Mouse (Mus musculus) splenic B cell, adult 2 months (primary cell): ENCODE measurements around the gene 2300002M23Rik.
A peak's percentile ranks its signal among the peaks of the same experiment; 100 is the strongest.

Experiments used
- DNase-seq: peaks from one replicate; pipeline ENCODE4 v3.0.0-alpha.2; 2011; ENCODE audit warnings: low read depth, low spot score
- H3K27me3 ChIP-seq: 2 replicates; pipeline ENCODE4 v1.6.1; 2012; ENCODE audit warnings: mild to moderate bottlenecking, low read length, moderate library complexity, mixed read lengths; ENCODE audit not compliant: control insufficient read depth, poor library complexity, insufficient read depth, severe bottlenecking
- H3K36me3 ChIP-seq: 2 replicates; pipeline ENCODE4 v1.6.1; 2012; ENCODE audit warnings: mild to moderate bottlenecking, low read length, moderate library complexity, mixed read lengths; ENCODE audit not compliant: control insufficient read depth, poor library complexity, insufficient read depth, severe bottlenecking

The 2300002M23Rik gene

DNA sequence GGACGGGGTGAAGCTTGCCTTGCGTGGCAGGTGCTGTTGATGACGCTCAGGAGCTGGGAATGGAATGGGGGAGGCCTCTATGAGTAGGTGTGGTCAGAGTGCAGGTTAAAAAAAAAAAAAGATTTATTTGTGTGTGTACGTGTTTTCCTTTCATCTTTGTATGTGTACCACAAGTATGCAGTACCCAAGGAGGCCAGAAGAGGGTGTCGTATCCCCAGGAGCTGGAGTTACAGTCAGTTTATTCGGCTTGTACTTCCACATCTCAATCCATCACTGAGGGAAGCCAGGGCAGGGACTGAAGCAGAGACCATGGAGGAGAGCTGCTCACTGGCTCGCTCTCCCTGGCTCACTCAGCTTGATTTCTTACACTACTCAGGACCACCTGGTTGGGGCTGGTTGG lies 4.2 kb downstream of the 2300002M23Rik start:
- no peaks in the 10 kb centered on the region for H3K36me3 ChIP-seq

DNA sequence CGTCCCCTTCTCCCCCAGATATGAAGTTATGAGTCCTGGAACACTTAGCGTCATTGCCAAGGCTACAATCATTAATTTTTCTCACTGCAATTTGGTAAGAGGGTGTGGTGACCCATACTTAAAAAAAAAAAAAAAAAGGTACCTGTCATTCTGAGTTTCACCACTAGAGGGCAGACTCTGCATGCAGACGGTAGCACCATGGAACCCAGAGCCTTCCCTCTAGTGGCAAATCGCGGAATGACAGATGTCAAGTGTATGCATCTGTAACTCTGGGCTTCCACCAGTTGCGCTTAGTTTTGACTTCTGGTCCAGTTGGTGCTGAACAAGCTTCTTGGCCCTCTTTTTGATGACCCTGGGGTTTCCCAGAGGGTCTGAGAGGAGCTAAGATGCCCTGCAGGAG lies 11.0 kb downstream of the 2300002M23Rik start:
- DNase-seq = peak; percentile 94
- H3K36me3 ChIP-seq = no peaks in the 10 kb centered on the region
- H3K27me3 ChIP-seq = no peaks in the 10 kb centered on the region

More for the DNA sequence above, 4.2 kb downstream of the 2300002M23Rik start:
- no peaks in the 10 kb centered on the region for H3K27me3 ChIP-seq
- no peak for DNase-seq

DNA sequence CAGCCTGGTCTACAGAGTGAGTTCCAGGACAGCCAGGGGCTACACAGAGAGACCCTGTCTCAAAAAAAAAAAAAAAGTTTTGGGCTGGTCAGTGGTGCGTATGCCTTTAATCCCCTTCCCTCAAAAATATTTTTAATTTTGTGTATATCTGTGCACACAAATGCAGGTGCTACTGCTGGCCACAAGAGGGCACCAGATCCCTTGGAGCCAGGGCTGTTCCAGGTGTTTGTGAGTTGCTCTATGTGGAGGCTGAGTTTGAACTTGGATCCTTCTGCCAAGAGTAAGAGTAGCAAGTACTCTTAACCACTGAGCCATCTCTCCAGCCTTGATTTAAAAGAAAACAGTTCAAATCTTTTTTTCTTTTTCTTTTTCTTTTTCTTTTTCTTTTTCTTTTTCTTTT lies 15.7 kb downstream of the 2300002M23Rik start:
- no peaks in the 10 kb centered on the region for H3K36me3 ChIP-seq
- H3K27me3 ChIP-seq = no peaks in the 10 kb centered on the region
- peak; percentile 33 for DNase-seq

DNA sequence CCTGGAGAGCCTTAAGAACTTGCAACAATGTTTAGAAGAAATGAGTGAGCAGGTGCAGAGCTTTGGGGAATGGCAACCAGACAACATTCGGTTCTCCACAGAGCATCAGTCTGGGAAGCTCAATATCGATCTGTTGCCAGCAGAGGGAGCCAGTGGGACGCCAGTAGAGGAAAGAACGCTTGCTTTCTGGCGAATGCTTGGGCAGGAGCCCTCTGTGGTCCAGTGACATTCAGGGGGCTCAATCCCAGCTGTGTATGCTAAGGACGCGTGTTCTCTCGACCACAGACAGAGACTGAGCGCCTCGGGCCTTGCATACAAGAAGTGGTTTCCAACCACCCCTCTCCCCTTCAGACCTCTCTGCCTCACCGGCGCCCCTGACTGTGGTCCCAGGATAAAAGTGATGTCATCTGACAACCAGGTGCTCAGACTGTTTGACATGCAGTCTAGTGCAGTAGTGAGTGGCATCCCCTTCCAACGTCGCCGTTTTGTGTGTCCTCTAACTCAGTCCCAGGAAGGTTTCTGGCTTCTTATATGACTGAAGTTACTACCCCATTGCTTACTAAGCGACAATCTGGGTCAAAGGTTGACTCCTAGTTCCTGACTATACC lies 17.2 kb downstream of the 2300002M23Rik start:
- no peaks in the 10 kb centered on the region for H3K36me3 ChIP-seq
- H3K27me3 ChIP-seq = no peaks in the 10 kb centered on the region
- peak; percentile 77 for DNase-seq

DNA sequence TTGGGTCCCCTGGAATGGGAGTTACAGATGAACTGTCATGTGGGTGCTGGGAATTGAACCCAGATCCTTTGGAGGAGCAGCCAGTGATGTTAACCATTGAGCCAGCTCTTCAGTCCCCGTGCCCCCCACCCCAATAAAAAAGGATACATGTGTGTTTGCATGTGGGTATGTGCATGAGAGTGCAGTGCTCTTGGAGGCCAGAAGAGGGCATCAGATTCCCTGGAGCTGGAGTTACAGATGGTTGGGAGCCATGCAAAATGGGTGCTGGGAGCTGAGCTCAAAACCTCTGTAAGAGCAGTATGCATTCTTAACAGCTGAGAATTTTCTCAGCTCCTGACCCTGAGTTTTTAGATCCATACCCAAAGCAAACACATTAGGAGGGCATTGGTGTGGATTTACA lies 20.0 kb downstream of the 2300002M23Rik start:
- H3K36me3 ChIP-seq = no peaks in the 10 kb centered on the region
- DNase-seq = no peak
- no peaks in the 10 kb centered on the region for H3K27me3 ChIP-seq

DNA sequence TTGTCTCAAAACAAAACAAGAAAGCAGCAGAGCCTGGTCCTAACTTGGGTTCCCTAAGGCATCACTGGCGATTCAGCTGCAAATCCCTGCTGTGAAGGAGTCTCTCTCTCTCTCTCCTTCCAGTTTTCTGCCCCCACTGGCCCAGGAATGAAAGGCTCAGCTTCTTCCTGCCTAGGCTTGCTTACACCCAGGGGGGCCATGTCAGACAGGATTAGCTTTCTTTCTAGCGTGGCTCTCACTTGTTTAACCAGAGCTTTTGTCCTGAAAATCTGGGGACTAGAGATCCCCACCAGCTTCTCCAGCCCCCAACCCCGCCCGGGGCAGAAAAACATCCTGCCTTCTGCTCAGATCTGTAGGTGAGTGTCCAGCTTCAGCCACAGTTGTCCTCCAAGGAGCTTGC lies 21.1 kb downstream of the 2300002M23Rik start:
- no peak for DNase-seq
- H3K36me3 ChIP-seq = no peaks in the 10 kb centered on the region
- no peaks in the 10 kb centered on the region for H3K27me3 ChIP-seq

DNA sequence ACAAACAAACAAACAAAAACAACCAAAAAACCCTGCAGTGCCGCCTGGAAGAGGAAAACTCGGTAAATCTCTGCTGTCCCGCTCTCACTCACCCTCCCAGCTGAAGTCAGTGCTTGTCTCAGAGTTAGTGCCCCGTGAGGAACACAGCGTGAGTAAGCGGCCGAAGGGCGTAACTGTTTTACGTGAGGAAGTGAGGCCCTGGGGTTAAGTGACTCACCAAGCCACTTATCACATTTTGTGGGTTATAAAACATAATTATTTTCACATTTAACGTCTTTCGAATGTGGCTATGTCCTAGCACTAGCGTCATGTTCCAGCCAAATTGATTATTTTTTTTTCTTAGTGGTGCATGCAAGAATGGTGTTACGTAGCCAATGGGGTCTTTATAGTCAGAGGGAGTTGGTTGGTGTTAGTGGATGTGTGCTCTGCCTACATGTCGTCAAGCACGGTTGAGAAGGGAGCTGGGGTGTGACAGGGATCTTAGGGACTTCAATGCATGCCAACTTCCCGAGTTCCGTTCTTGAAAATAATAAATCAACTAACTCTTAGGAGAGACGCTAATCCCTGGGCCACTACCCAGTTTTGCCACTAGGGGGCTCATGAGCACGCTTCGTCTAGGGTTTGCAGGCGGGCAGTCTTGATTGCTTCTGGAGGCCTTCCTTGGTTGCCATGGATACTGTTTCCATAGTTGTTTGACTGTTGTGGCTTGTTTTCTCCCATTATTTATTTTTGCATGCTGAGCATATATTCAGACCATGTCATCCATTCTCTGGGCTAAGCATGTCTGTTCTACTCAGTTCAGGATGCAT lies 23.4 kb downstream of the 2300002M23Rik start:
- no peaks in the 10 kb centered on the region for H3K27me3 ChIP-seq
- peak; percentile 76 for DNase-seq
- no peaks in the 10 kb centered on the region for H3K36me3 ChIP-seq

DNA sequence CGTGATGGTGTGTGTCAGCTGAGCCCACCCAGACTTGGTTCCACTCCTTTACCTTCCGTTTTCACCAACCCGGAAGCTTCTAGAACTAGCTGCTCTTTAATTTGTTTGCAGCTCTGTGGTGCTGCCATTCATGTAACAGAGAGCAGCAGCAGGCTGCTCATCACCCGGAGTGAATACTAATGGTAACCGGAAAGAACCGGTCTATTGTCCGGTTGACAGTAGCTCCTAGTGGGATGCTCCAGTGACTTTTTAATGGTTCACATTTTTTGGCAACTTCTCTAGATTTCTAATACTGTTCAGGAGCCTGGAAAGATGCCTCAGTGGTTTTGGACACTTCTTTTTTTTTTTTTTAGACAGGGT lies 23.9 kb downstream of the 2300002M23Rik start:
- DNase-seq = no peak
- Histone ChIP-seq H3K27me3 (no peaks in the 10 kb centered on the region), H3K36me3 (no peaks in the 10 kb centered on the region)

DNA sequence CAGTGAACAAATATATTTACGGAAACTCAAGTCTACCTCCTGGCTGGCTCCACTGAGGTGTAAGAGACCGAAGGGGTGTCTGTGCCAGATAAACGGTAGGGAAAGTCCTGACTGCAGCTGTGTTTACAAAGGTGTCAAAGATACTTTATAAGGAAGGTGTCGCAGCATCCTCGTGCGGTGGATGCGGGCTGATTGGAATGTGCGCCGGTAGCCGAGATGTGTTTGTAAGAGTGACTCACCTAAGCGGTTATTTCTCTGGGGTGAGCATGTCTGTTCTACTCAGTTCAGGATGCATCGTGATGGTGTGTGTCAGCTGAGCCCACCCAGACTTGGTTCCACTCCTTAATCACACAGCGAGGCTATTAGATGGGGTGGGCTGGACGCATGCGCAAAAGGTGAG lies 24.5 kb downstream of the 2300002M23Rik start:
- H3K27me3 ChIP-seq = no peaks in the 10 kb centered on the region
- no peaks in the 10 kb centered on the region for H3K36me3 ChIP-seq
- no peak for DNase-seq

DNA sequence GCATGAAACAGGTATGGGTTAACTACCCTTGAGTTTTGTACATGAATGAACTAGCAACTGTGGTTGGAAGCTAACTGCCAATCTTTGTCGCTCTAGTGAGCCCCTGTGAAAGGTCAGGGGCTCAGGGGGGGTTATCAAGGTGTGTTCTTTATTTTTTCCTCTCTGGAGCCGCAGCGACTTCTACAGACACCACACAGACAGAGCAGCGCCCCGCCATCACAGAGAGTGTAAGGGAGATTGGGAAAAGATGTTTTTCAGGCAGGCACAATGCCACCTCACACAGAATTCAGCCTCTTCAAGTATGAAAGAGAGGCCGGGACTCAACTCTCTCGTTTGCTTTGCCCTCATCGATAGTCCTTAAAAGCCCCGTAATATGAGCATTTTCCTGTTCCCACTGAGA lies 24.9 kb downstream of the 2300002M23Rik start:
- Histone ChIP-seq H3K27me3 (no peaks in the 10 kb centered on the region), H3K36me3 (no peaks in the 10 kb centered on the region)
- no peak for DNase-seq

DNA sequence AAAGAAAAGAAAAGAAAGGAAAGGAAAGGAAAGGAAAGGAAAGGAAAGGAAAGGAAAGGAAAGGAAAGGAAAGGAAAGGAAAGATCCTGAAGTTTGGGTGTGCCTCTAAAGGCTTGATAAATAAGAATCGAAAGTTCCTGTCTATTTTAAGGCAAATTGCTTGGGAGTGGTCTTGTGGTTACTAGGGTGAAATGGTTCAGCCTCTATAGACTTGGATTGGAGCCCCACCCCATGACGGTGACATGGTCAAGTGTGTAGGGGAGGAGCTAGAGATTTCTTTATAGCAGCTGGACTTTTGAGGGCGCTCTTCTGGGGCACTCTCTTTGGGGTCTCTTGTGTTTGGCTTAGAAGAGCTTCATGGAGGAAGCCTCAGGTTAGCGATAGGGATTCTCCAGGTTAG lies 26.5 kb downstream of the 2300002M23Rik start:
- H3K27me3 ChIP-seq = no peaks in the 10 kb centered on the region
- DNase-seq = no peak

DNA sequence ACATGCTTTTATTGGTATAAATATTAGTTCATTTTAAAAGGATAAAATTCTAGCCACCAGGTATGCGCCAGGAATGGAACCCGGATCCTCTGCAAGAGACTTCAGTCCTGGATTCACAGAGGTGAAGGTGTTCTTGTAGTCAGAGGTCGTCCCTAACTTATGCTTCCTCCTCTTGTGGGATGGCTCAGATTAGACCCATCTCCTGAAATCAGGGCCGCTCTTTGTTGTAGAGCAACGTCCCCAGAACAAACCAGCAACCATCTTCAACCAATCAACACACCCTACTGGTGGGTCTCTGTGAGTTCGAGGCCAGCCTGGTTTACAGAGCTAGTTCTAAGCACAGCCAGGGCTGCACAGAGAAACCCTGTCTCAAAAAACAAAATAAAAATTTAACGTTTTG lies 27.2 kb downstream of the 2300002M23Rik start:
- DNase-seq = no peak

More for the DNA sequence above, 26.5 kb downstream of the 2300002M23Rik start:
- H3K36me3 ChIP-seq = no peaks in the 10 kb centered on the region

DNA sequence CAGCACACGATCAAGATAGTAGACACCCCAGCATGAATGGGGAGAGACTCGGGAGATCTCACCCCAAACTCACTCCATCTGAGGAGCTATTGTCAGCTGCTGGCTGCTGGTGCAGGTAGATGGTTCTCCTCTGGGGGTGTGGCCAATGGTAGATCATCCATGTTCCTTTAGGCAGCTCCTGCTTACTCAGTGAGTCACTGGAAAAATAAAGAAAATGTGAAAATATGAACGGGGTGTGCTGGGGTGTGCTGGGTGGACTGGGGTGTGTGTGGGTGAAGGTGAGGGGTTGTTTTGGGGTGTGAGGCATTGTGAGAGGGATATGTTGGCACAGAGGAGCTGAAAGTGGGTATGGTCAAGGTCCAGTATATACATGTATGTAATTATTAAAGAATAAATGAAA lies 30.1 kb downstream of the 2300002M23Rik start:
- DNase-seq = no peak
- Histone ChIP-seq H3K36me3 (no peaks in the 10 kb centered on the region), H3K27me3 (no peaks in the 10 kb centered on the region)

More for the DNA sequence above, 27.2 kb downstream of the 2300002M23Rik start:
- Histone ChIP-seq H3K27me3 (no peaks in the 10 kb centered on the region), H3K36me3 (no peaks in the 10 kb centered on the region)

DNA sequence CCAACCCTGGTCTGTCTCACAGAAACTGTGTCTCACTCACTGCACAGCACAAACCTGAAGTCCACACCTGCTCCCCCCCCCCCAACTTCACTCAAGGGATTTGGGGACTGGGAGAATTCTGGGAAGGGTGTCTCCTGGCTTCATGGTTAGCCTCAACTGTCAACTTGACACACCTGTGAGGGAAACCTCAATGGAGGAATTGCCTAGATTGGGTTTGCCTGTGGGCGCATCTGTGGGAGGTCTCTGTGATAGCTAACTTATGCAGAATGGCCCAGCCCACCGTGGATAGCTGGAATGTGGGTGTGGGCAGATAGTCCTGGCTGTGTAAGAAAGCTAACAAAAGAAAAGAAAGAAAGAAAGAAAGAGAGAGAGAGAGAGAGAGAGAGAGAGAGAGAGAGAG lies 34.0 kb downstream of the 2300002M23Rik start, which contains the start of gene Sfta2:
Gene Sfta2 (plus strand): TSS at position 301 of the 400 bp plus-strand sequence.
- no peak for DNase-seq
- Histone ChIP-seq H3K27me3 (no peaks in the 10 kb centered on the region), H3K36me3 (no peaks in the 10 kb centered on the region)

DNA sequence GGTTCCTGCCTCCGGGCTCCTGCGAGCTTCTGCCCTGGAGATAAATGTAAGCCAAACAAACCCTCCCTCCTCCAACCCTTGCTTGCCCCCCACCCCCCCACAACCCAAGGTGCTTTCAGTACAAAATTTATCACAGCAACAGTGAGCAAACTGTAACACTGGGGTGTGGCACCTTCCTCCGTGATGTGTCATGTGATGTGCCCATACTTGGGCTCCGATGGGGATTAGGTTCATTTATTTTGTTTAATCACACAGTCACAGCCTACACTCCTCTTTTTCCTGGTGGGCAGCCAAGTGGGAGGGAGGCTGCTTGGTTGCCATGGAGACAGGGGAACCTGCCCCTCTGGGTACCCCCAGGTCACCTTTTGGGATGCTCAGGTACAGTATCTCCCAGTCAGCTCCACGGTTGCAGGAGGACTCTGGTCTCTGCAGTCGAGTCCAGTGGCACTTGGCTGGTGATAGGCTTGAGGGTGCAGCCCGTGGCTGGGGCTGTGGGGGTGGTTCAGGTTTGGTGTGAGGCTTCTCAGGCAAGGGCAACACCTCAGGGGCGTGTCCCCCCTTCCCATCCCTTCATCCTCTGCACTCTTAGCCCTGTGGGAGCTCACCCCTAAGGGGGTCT lies 34.6 kb downstream of the 2300002M23Rik start:
- no peaks in the 10 kb centered on the region for H3K36me3 ChIP-seq
- no peak for DNase-seq
- H3K27me3 ChIP-seq = no peaks in the 10 kb centered on the region
